Mouse (Mus musculus): ENCODE data around the gene Ghr. TPM values are rescaled to one million over a fixed set of nuclear protein-coding genes. Genes with fewer than 3 reads are reported as not detected.

The Ghr gene
- polyA plus RNA-seq, 1 experiment, result 1.6 TPM

DNA sequence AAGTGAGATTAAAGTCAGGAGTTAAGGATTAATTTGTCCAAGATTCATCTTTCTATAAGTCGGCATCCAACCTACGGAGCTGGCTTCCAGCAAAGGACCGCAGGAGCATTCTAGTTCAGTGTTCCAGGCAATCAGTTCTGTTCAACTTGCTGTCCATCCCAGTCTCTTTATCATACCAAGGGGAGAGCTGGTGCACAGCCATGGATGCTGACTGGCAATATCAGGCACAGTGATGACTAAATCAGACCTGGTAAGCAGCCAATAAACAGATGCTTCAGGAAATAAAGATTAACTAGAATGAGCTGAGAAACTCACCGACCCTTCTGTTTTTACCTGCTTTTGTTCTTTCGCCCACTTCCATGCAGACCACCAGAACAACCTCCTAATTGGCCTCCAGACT, 154.3 kb downstream of the Ghr start:
- no peak overlapping the region for H3K27ac ChIP-seq (ENCODE audit: insufficient read depth, low read length)
- WGBS, result 88% methylated on average over 5 of the region's 5 CpGs
- TF ChIP-seq POLR2A (IDR thresholded peaks at IDR 0.05; ENCODE audit: low read depth, low read length), result no peak
- TF ChIP-seq CTCF (IDR thresholded peaks at IDR 0.05; ENCODE audit: extremely low read depth, insufficient read depth, insufficient read length, insufficient replicate concordance), result no peak
- H3K36me3 ChIP-seq (ENCODE audit: control insufficient read depth, insufficient read depth, low read length), result no peaks in the 10 kb centered on the region
- no peak for DNase-seq (ENCODE audit: low read depth in 1 of 2, low spot score in 2 of 2)
- H3K27me3 ChIP-seq (ENCODE audit: control insufficient read depth, insufficient read depth, low read length), result no peaks in the 10 kb centered on the region
- no peak overlapping the region for H3K4me3 ChIP-seq (ENCODE audit: extremely low read depth, insufficient read depth, insufficient read length)
- H3K4me1 ChIP-seq (ENCODE audit: control insufficient read depth, insufficient read depth, insufficient read length), result no peaks in the 10 kb centered on the region

GRCm38 (mm10) chr15:3426401-3426800, 156.9 kb downstream of the Ghr start:
- DNase-seq (ENCODE audit: low read depth in 1 of 2, low spot score in 2 of 2), result no peak
- Histone ChIP-seq H3K36me3 (ENCODE audit: control insufficient read depth, insufficient read depth, low read length) (no peaks in the 10 kb centered on the region), H3K4me1 (ENCODE audit: control insufficient read depth, insufficient read depth, insufficient read length) (no peaks in the 10 kb centered on the region), H3K27ac (ENCODE audit: insufficient read depth, low read length) (no peak overlapping the region), H3K27me3 (ENCODE audit: control insufficient read depth, insufficient read depth, low read length) (no peaks in the 10 kb centered on the region), H3K4me3 (ENCODE audit: extremely low read depth, insufficient read depth, insufficient read length) (no peak overlapping the region)
- WGBS, result 76% methylated on average over 4 of the region's 4 CpGs
- no peak for TF ChIP-seq CTCF (IDR thresholded peaks at IDR 0.05; ENCODE audit: extremely low read depth, insufficient read depth, insufficient read length, insufficient replicate concordance)
- no peak for TF ChIP-seq POLR2A (IDR thresholded peaks at IDR 0.05; ENCODE audit: low read depth, low read length)

- Histone ChIP-seq H3K4me1 (ENCODE audit: control insufficient read depth, insufficient read depth, insufficient read length) (no peaks in the 10 kb centered on the region), H3K27ac (ENCODE audit: insufficient read depth, low read length) (no peak overlapping the region), H3K4me3 (ENCODE audit: extremely low read depth, insufficient read depth, insufficient read length) (no peak overlapping the region), H3K27me3 (ENCODE audit: control insufficient read depth, insufficient read depth, low read length) (no peaks in the 10 kb centered on the region), H3K36me3 (ENCODE audit: control insufficient read depth, insufficient read depth, low read length) (no peaks in the 10 kb centered on the region)
- 84% methylated on average over 4 of the region's 4 CpGs for WGBS
- DNase-seq (ENCODE audit: low read depth in 1 of 2, low spot score in 2 of 2), result no peak
- TF ChIP-seq POLR2A (IDR thresholded peaks at IDR 0.05; ENCODE audit: low read depth, low read length), result no peak
- TF ChIP-seq CTCF (IDR thresholded peaks at IDR 0.05; ENCODE audit: extremely low read depth, insufficient read depth, insufficient read length, insufficient replicate concordance), result no peak
These were observed 160.1 kb downstream of the Ghr start for GRCm38 (mm10) chr15:3423177-3423576.

- Histone ChIP-seq H3K4me3 (ENCODE audit: extremely low read depth, insufficient read depth, insufficient read length) (no peak overlapping the region), H3K36me3 (ENCODE audit: control insufficient read depth, insufficient read depth, low read length) (no peaks in the 10 kb centered on the region), H3K4me1 (ENCODE audit: control insufficient read depth, insufficient read depth, insufficient read length) (no peaks in the 10 kb centered on the region), H3K27ac (ENCODE audit: insufficient read depth, low read length) (no peak overlapping the region), H3K27me3 (ENCODE audit: control insufficient read depth, insufficient read depth, low read length) (no peaks in the 10 kb centered on the region)
- no peak for DNase-seq (ENCODE audit: low read depth in 1 of 2, low spot score in 2 of 2)
- 82% methylated on average over 3 of the region's 3 CpGs for WGBS
- TF ChIP-seq POLR2A (IDR thresholded peaks at IDR 0.05; ENCODE audit: low read depth, low read length), result no peak
- TF ChIP-seq CTCF (IDR thresholded peaks at IDR 0.05; ENCODE audit: extremely low read depth, insufficient read depth, insufficient read length, insufficient replicate concordance), result no peak
These were observed 165.6 kb downstream of the Ghr start for GRCm38 (mm10) chr15:3417699-3418098.

GRCm38 (mm10) chr15:3413103-3413502, 170.2 kb downstream of the Ghr start:
- no peak overlapping the region for H3K4me3 ChIP-seq (ENCODE audit: extremely low read depth, insufficient read depth, insufficient read length)
- DNase-seq (ENCODE audit: low read depth in 1 of 2, low spot score in 2 of 2), result no peak
- WGBS, result 93% methylated on average over 3 of the region's 3 CpGs
- H3K36me3 ChIP-seq (ENCODE audit: control insufficient read depth, insufficient read depth, low read length), result no peaks in the 10 kb centered on the region
- no peak overlapping the region for H3K27ac ChIP-seq (ENCODE audit: insufficient read depth, low read length)
- H3K4me1 ChIP-seq (ENCODE audit: control insufficient read depth, insufficient read depth, insufficient read length), result no peaks in the 10 kb centered on the region
- no peaks in the 10 kb centered on the region for H3K27me3 ChIP-seq (ENCODE audit: control insufficient read depth, insufficient read depth, low read length)
- no peak for TF ChIP-seq POLR2A (IDR thresholded peaks at IDR 0.05; ENCODE audit: low read depth, low read length)
- TF ChIP-seq CTCF (IDR thresholded peaks at IDR 0.05; ENCODE audit: extremely low read depth, insufficient read depth, insufficient read length, insufficient replicate concordance), result no peak

DNA sequence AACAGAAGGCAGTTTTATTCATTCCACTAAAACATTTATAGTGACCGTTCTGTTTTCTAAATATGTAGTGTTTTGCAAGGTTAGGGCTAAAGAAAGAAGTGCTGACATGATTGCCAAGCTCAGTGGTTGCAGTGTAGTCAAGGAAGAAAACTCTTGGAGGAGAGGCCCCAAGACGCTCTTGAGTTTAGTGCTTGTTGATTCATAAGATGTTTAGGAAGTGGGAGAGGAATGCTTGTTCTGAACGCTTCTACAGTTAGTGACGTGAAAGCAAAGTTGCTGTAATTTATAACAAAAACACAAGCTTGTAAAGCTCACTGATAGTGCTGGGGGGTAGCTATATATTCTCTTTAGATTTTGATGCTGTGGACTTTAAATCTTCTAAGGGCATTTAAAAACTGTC, 174.8 kb downstream of the Ghr start:
- no peak for DNase-seq (ENCODE audit: low read depth in 1 of 2, low spot score in 2 of 2)
- Histone ChIP-seq H3K4me3 (ENCODE audit: extremely low read depth, insufficient read depth, insufficient read length) (no peak overlapping the region), H3K27me3 (ENCODE audit: control insufficient read depth, insufficient read depth, low read length) (no peaks in the 10 kb centered on the region), H3K27ac (ENCODE audit: insufficient read depth, low read length) (no peak overlapping the region), H3K36me3 (ENCODE audit: control insufficient read depth, insufficient read depth, low read length) (no peaks in the 10 kb centered on the region), H3K4me1 (ENCODE audit: control insufficient read depth, insufficient read depth, insufficient read length) (no peaks in the 10 kb centered on the region)
- WGBS, result 78% methylated on average over 4 of the region's 4 CpGs
- TF ChIP-seq CTCF (IDR thresholded peaks at IDR 0.05; ENCODE audit: extremely low read depth, insufficient read depth, insufficient read length, insufficient replicate concordance), result no peak
- TF ChIP-seq POLR2A (IDR thresholded peaks at IDR 0.05; ENCODE audit: low read depth, low read length), result no peak

DNA sequence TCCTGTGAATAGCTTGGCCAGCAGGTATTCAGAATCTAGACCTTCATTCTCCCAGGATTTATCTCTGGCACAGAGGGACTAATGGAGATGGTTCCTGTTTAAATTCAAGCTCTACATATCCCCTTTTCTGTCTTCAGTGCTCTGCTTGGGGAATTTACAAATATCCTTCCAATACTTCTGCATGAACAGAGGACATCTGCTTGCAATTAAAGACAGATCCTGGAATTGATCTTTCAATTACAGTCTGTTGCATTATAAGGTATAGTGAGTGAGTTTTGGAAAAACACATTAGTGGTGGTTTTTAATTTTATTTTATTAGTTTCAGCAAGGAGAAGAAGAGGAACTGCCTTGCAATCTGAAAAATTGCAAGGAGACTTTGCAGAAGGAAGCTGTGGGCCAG, 184.1 kb downstream of the Ghr start:
- DNase-seq (ENCODE audit: low read depth in 1 of 2, low spot score in 2 of 2), result no peak
- H3K27ac ChIP-seq (ENCODE audit: insufficient read depth, low read length), result no peak overlapping the region
- H3K36me3 ChIP-seq (ENCODE audit: control insufficient read depth, insufficient read depth, low read length), result no peaks in the 10 kb centered on the region
- H3K4me1 ChIP-seq (ENCODE audit: control insufficient read depth, insufficient read depth, insufficient read length), result no peaks in the 10 kb centered on the region
- no peaks in the 10 kb centered on the region for H3K27me3 ChIP-seq (ENCODE audit: control insufficient read depth, insufficient read depth, low read length)
- no peak for TF ChIP-seq POLR2A (IDR thresholded peaks at IDR 0.05; ENCODE audit: low read depth, low read length)
- TF ChIP-seq CTCF (IDR thresholded peaks at IDR 0.05; ENCODE audit: extremely low read depth, insufficient read depth, insufficient read length, insufficient replicate concordance), result no peak
- H3K4me3 ChIP-seq (ENCODE audit: extremely low read depth, insufficient read depth, insufficient read length), result no peak overlapping the region
